Mouse (Mus musculus) midbrain, postnatal 0 days (tissue): ENCODE measurements at regions not wholly inside any gene's neighbourhood (a gene's known extent, or its start where the extent isn't known, plus 50 kb on each side); places are given as distances from the start of the nearest gene placed in this dataset.

Source experiments
- ATAC-seq: fragments of 200-750 bp; cut with Nextera tagmentation; 2 replicates; pipeline ENCODE4 v1.8.0; 2017; ENCODE audit warnings: moderate number of reproducible peaks, mild to moderate bottlenecking, moderate TSS enrichment, moderate library complexity; ENCODE audit not compliant: low FRiP score
- DNase-seq: peaks from one replicate; pipeline ENCODE4 v3.0.0-alpha.2; 2015; ENCODE audit warnings: low spot score
- H3K27ac ChIP-seq: fragments of 300-500 bp; sonication (generic); 2 replicates; pipeline ENCODE4 v1.5.1; 2014; ENCODE audit warnings: low read depth, mild to moderate bottlenecking, low read length, mixed read lengths
- H3K27me3 ChIP-seq: fragments of 300-500 bp; sonication (generic); 2 replicates; pipeline ENCODE4 v1.6.1; 2014; ENCODE audit warnings: low read length, control low read depth, mixed read lengths; ENCODE audit not compliant: insufficient read depth
- H3K36me3 ChIP-seq: fragments of 300-500 bp; sonication (generic); 2 replicates; pipeline ENCODE4 v1.6.1; 2014; ENCODE audit warnings: low read length, control low read depth, mixed read lengths; ENCODE audit not compliant: insufficient read depth
- H3K4me1 ChIP-seq: fragments of 300-500 bp; sonication (generic); 2 replicates; pipeline ENCODE4 v1.6.1; 2014; ENCODE audit warnings: mild to moderate bottlenecking, control low read depth, antibody characterized with exemption, low read length, mixed read lengths; ENCODE audit not compliant: insufficient read depth
- H3K4me2 ChIP-seq: fragments of 300-500 bp; sonication (generic); 2 replicates; pipeline ENCODE4 v1.6.1; 2014; ENCODE audit warnings: low read depth, mild to moderate bottlenecking, low read length, mixed read lengths; ENCODE audit not compliant: poor library complexity, severe bottlenecking
- H3K4me3 ChIP-seq: fragments of 300-500 bp; sonication (generic); 2 replicates; pipeline ENCODE4 v1.5.1; 2014; ENCODE audit warnings: low read depth, mild to moderate bottlenecking, low read length, moderate library complexity
- H3K9ac ChIP-seq: fragments of 300-500 bp; sonication (generic); replicated peaks from 2 replicates; pipeline ENCODE4 v1.6.1; 2014; ENCODE audit warnings: mild to moderate bottlenecking, low read length, moderate library complexity, mixed read lengths; ENCODE audit not compliant: poor library complexity, severe bottlenecking
- H3K9me3 ChIP-seq: fragments of 300-500 bp; sonication (generic); 2 replicates; pipeline ENCODE4 v1.6.1; 2016; ENCODE audit warnings: low read length, control low read depth
- CTCF ChIP-seq: IDR thresholded peaks from 2 replicates; pipeline ENCODE4 v1.5.1; 2016; ENCODE audit warnings: antibody characterized with exemption, mild to moderate bottlenecking
- WGBS: fragments of 180-500 bp; shearing (Covaris S2); extraction: QIAGEN DNeasy Blood & Tissue Kit; methylation state at CpG from one replicate; pipeline ENCODE4 v1.1.7; 2014; 5-methylcytosine and 5-hydroxymethylcytosine counted together

- no peak for TF ChIP-seq CTCF
- H3K27me3 ChIP-seq, result no peaks in the 10 kb centered on the region
- ATAC-seq, result no peak
- H3K36me3 ChIP-seq, result no peaks in the 10 kb centered on the region
- no peak overlapping the region for H3K27ac ChIP-seq
- no peak overlapping the region for H3K4me3 ChIP-seq
- no peak overlapping the region for H3K4me2 ChIP-seq
- no peak overlapping the region for H3K9ac ChIP-seq
- 68% methylated on average over 7 of the region's 7 CpGs for WGBS
- H3K4me1 ChIP-seq, result peaks cover 6% of the 10 kb centered on the region
- DNase-seq, result no peak
- H3K9me3 ChIP-seq, result no peaks in the 10 kb centered on the region
Observed at GRCm38 (mm10) chr3:52193026-52193425, 75.1 kb upstream of the Foxo1 start.

GRCm38 (mm10) chr3:52194216-52194615 lies 73.9 kb upstream of the Foxo1 start:
- DNase-seq (no peak), ATAC-seq (no peak)
- 94% methylated on average over 10 of the region's 10 CpGs for WGBS
- Histone ChIP-seq H3K9ac (no peak overlapping the region), H3K4me3 (no peak overlapping the region), H3K4me1 (peaks cover 6% of the 10 kb centered on the region), H3K27me3 (no peaks in the 10 kb centered on the region), H3K36me3 (no peaks in the 10 kb centered on the region), H3K9me3 (no peaks in the 10 kb centered on the region), H3K4me2 (no peak overlapping the region), H3K27ac (no peak overlapping the region)
- TF ChIP-seq CTCF, result no peak

GRCm38 (mm10) chr3:52195486-52195885 lies 72.7 kb upstream of the Foxo1 start:
- Histone ChIP-seq H3K9ac (0 out of 2 replicates have a peak overlapping the region, but pooled peaks have one; percentile 72), H3K27me3 (no peaks in the 10 kb centered on the region), H3K27ac (peak overlapping the region; percentile 71; the same call in 1 of the 2 replicates), H3K4me2 (peak overlapping the region; percentile 92), H3K36me3 (no peaks in the 10 kb centered on the region), H3K4me1 (peaks cover 6% of the 10 kb centered on the region), H3K9me3 (no peaks in the 10 kb centered on the region), H3K4me3 (peak overlapping the region; percentile 39; the same call in 1 of the 2 replicates)
- WGBS, result 83% methylated on average over 3 of the region's 3 CpGs
- TF ChIP-seq CTCF, result no peak
- no peak for ATAC-seq
- DNase-seq, result no peak

GRCm38 (mm10) chr3:52196047-52196935 lies 71.8 kb upstream of the Foxo1 start:
- H3K4me3 ChIP-seq, result peak overlapping the region; percentile 39
- peak; percentile 86 for ATAC-seq
- peak overlapping the region; percentile 72 for H3K9ac ChIP-seq
- H3K9me3 ChIP-seq, result no peaks in the 10 kb centered on the region
- peak; percentile 86 for TF ChIP-seq CTCF
- H3K4me1 ChIP-seq, result peaks cover 6% of the 10 kb centered on the region
- no peaks in the 10 kb centered on the region for H3K27me3 ChIP-seq
- peak overlapping the region; percentile 79 for H3K27ac ChIP-seq
- DNase-seq, result peak; percentile 91
- H3K36me3 ChIP-seq, result no peaks in the 10 kb centered on the region
- WGBS, result 2% methylated on average over 32 of the region's 39 CpGs
- H3K4me2 ChIP-seq, result peak overlapping the region; percentile 92

- Histone ChIP-seq H3K4me1 (peaks cover 6% of the 10 kb centered on the region), H3K27me3 (no peaks in the 10 kb centered on the region), H3K9ac (peak overlapping the region; percentile 72), H3K4me2 (peak overlapping the region; percentile 92), H3K36me3 (no peaks in the 10 kb centered on the region), H3K27ac (peak overlapping the region; percentile 79), H3K4me3 (no peak overlapping the region), H3K9me3 (no peaks in the 10 kb centered on the region)
- DNase-seq (no peak), ATAC-seq (peak; percentile 18; the same call in 1 of the 2 replicates)
- WGBS, result 47% methylated on average over 2 of the region's 2 CpGs
- TF ChIP-seq CTCF, result no peak
Observed at GRCm38 (mm10) chr3:52196936-52197246, 71.2 kb upstream of the Foxo1 start.

- Histone ChIP-seq H3K36me3 (no peaks in the 10 kb centered on the region), H3K4me1 (peaks cover 6% of the 10 kb centered on the region), H3K4me2 (0 out of 2 replicates have a peak overlapping the region, but pooled peaks have one; percentile 3), H3K4me3 (no peak overlapping the region), H3K27me3 (no peaks in the 10 kb centered on the region), H3K9ac (no peak overlapping the region), H3K27ac (0 out of 2 replicates have a peak overlapping the region, but pooled peaks have one; percentile 1), H3K9me3 (no peaks in the 10 kb centered on the region)
- ATAC-seq (no peak), DNase-seq (no peak)
- 66% methylated on average over 23 of the region's 23 CpGs for WGBS
- no peak for TF ChIP-seq CTCF
Observed at GRCm38 (mm10) chr3:52197982-52198750, 70.0 kb upstream of the Foxo1 start.
